Mouse (Mus musculus): ENCODE measurements around the gene Syt3.

The Syt3 gene

GRCm38 (mm10) chr7:44357531-44357930, 26.4 kb upstream of the Syt3 start:
- no peak for DNase-seq

- no peak for DNase-seq
Observed at GRCm38 (mm10) chr7:44358012-44358411, 25.9 kb upstream of the Syt3 start.

GRCm38 (mm10) chr7:44358886-44359654, 24.8 kb upstream of the Syt3 start:
- DNase-seq = peak; percentile 47

GRCm38 (mm10) chr7:44359908-44360672, 23.8 kb upstream of the Syt3 start:
- DNase-seq = peak; percentile 98

- DNase-seq = peak; percentile 66
Observed at GRCm38 (mm10) chr7:44360792-44361301, 23.1 kb upstream of the Syt3 start.

- no peak for DNase-seq
Observed at GRCm38 (mm10) chr7:44372678-44373077, 11.2 kb upstream of the Syt3 start.

GRCm38 (mm10) chr7:44373460-44373859, 10.4 kb upstream of the Syt3 start:
- DNase-seq = no peak

GRCm38 (mm10) chr7:44373889-44374652, 9.8 kb upstream of the Syt3 start:
- DNase-seq = peak; percentile 87

GRCm38 (mm10) chr7:44374756-44375155, 9.1 kb upstream of the Syt3 start:
- no peak for DNase-seq

- no peak for DNase-seq
Observed at GRCm38 (mm10) chr7:44375207-44375606, 8.7 kb upstream of the Syt3 start.

GRCm38 (mm10) chr7:44375793-44376192, 8.1 kb upstream of the Syt3 start:
- DNase-seq = no peak

GRCm38 (mm10) chr7:44378290-44378689, 5.6 kb upstream of the Syt3 start:
- DNase-seq = no peak

- DNase-seq = no peak
Observed at GRCm38 (mm10) chr7:44382541-44382940, 1.4 kb upstream of the Syt3 start.

- no peak for DNase-seq
Observed at GRCm38 (mm10) chr7:44384716-44385059, 786 bp downstream of the Syt3 start.

GRCm38 (mm10) chr7:44385720-44386119, 1.8 kb downstream of the Syt3 start, which contains the start of gene 1700008O03Rik:
Gene 1700008O03Rik (minus strand): TSS chr7:44385820.
- DNase-seq = no peak

GRCm38 (mm10) chr7:44391831-44392230, 7.9 kb downstream of the Syt3 start:
- DNase-seq = peak; percentile 94

- DNase-seq = no peak
Observed at GRCm38 (mm10) chr7:44392341-44392740, 8.4 kb downstream of the Syt3 start.

- no peak for DNase-seq
Observed at GRCm38 (mm10) chr7:44393284-44393683, 9.4 kb downstream of the Syt3 start.

- peak; percentile 70 for DNase-seq
Observed at GRCm38 (mm10) chr7:44398570-44398969, 14.7 kb downstream of the Syt3 start.

- no peak for DNase-seq
Observed at GRCm38 (mm10) chr7:44401673-44402072, 17.8 kb downstream of the Syt3 start.

- peak; percentile 94 for DNase-seq
Observed at GRCm38 (mm10) chr7:44405346-44406014, 21.6 kb downstream of the Syt3 start.

GRCm38 (mm10) chr7:44406015-44406355, 22.1 kb downstream of the Syt3 start:
- no peak for DNase-seq

GRCm38 (mm10) chr7:44411144-44411543, 27.2 kb downstream of the Syt3 start:
- no peak for DNase-seq

Data from cerebellum, adult 8-10 months (tissue).